Mouse (Mus musculus) embryo, embryonic 10 days (tissue): Measurements from ENCODE around the gene Ndufv3.

Experiments used
- DNase-seq: peaks from one replicate; pipeline ENCODE4 v3.0.0-alpha.2; 2015; ENCODE audit warnings: low spot score

Ndufv3 gene

GRCm38 (mm10) chr17:31519946-31520838, at the start of gene Ndufv3, which contains the start of gene Wdr4:
TSS of gene Ndufv3 (plus strand) at chr17:31520115.
TSS of gene Wdr4 (minus strand) at chr17:31519980.
- peak; percentile 100 for DNase-seq

- DNase-seq: no peak
Observed at GRCm38 (mm10) chr17:31470766-31471418, 49.0 kb upstream of the Ndufv3 start.

GRCm38 (mm10) chr17:31474388-31474787, 45.5 kb upstream of the Ndufv3 start:
- DNase-seq: no peak

GRCm38 (mm10) chr17:31478606-31479005, 41.3 kb upstream of the Ndufv3 start:
- no peak for DNase-seq

- peak; percentile 45 for DNase-seq
Observed at GRCm38 (mm10) chr17:31479108-31479844, 40.6 kb upstream of the Ndufv3 start.

- no peak for DNase-seq
Observed at GRCm38 (mm10) chr17:31486616-31487198, 33.2 kb upstream of the Ndufv3 start.

- DNase-seq: peak; percentile 41
Observed at GRCm38 (mm10) chr17:31487433-31488060, 32.4 kb upstream of the Ndufv3 start.

- DNase-seq: no peak
Observed at GRCm38 (mm10) chr17:31491355-31491754, 28.6 kb upstream of the Ndufv3 start.

- peak; percentile 93 for DNase-seq
Observed at GRCm38 (mm10) chr17:31492416-31492815, 27.5 kb upstream of the Ndufv3 start.

GRCm38 (mm10) chr17:31494989-31495388, 24.9 kb upstream of the Ndufv3 start:
- DNase-seq: no peak

- no peak for DNase-seq
Observed at GRCm38 (mm10) chr17:31497726-31498125, 22.2 kb upstream of the Ndufv3 start.

GRCm38 (mm10) chr17:31499725-31500124, 20.2 kb upstream of the Ndufv3 start:
- no peak for DNase-seq

GRCm38 (mm10) chr17:31500416-31500815, 19.5 kb upstream of the Ndufv3 start:
- no peak for DNase-seq

GRCm38 (mm10) chr17:31500908-31501307, 19.0 kb upstream of the Ndufv3 start:
- no peak for DNase-seq

- no peak for DNase-seq
Observed at GRCm38 (mm10) chr17:31502261-31502927, 17.5 kb upstream of the Ndufv3 start.

GRCm38 (mm10) chr17:31503337-31503736, 16.6 kb upstream of the Ndufv3 start:
- no peak for DNase-seq

GRCm38 (mm10) chr17:31503936-31504335, 16.0 kb upstream of the Ndufv3 start:
- no peak for DNase-seq

- DNase-seq: no peak
Observed at GRCm38 (mm10) chr17:31505013-31505412, 14.9 kb upstream of the Ndufv3 start.

GRCm38 (mm10) chr17:31506282-31506681, 13.6 kb upstream of the Ndufv3 start:
- DNase-seq: no peak

GRCm38 (mm10) chr17:31510944-31511343, 9.0 kb upstream of the Ndufv3 start:
- no peak for DNase-seq
